Mouse (Mus musculus): ENCODE measurements at regions not wholly inside any gene's neighbourhood (a gene's known extent, or its start where the extent isn't known, plus 50 kb on each side); places are given as distances from the start of the nearest gene placed in this dataset.

DNA sequence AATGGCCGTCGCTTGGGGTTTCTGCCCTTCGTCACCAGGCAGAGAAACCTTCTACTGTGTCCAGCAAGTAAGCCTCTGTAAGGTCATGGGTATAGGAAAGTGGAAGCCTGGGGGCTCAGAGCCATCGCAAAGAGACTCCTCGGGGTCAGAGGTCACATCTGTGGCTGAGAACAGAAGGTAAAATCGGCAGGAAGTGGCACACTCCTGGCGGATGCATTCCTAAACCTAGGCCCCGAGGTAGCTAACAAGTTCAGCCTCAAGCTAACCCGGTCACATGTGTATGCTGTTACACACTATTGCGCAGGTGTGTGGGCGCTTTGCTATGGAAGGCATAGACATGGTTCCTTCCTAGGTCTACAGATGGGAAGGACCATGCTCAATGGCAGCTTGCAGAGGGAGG lies 134.0 kb downstream of the Fam43a start:
- no peak for TF ChIP-seq CTCF (IDR thresholded peaks at IDR 0.05; ENCODE audit: borderline replicate concordance, control insufficient read depth, extremely low read depth, insufficient read depth, low read length, poor library complexity)
- TF ChIP-seq POLR2A (IDR thresholded peaks at IDR 0.05; ENCODE audit: control insufficient read depth, extremely low read depth, insufficient read depth, low read length, poor library complexity): no peak

Measured in thymus, adult 2 months (tissue).